Mouse (Mus musculus) hindbrain, embryonic 15.5 days (tissue): ENCODE data around the gene Fam170b. TPM values are rescaled to one million over a fixed set of nuclear protein-coding genes. Genes with fewer than 3 reads are reported as not detected.
A peak's percentile ranks its signal among the peaks of the same experiment; 100 is the strongest.

Experiments used
- ATAC-seq: fragments of 200-750 bp; cut with Nextera tagmentation; 2 replicates; pipeline ENCODE4 v1.8.0; 2017; ENCODE audit warnings: low read depth, moderate number of reproducible peaks, moderate TSS enrichment; ENCODE audit not compliant: low FRiP score
- H3K27ac ChIP-seq: fragments of 300-500 bp; sonication (generic); replicated peaks from 2 replicates; pipeline ENCODE4 v1.5.1; 2015; ENCODE audit warnings: mild to moderate bottlenecking, inconsistent platforms
- H3K27me3 ChIP-seq: fragments of 300-500 bp; sonication (generic); 2 replicates; pipeline ENCODE4 v1.6.1; 2015; ENCODE audit warnings: control low read depth, inconsistent platforms
- H3K36me3 ChIP-seq: fragments of 300-500 bp; sonication (generic); 2 replicates; pipeline ENCODE4 v1.6.1; 2015; ENCODE audit warnings: control low read depth, inconsistent platforms
- H3K4me1 ChIP-seq: fragments of 300-500 bp; sonication (generic); replicated peaks from 2 replicates; pipeline ENCODE4 v1.6.1; 2015; ENCODE audit warnings: control low read depth, inconsistent platforms
- H3K4me2 ChIP-seq: fragments of 300-500 bp; sonication (generic); 2 replicates; pipeline ENCODE4 v1.6.1; 2015; ENCODE audit warnings: moderate library complexity, mild to moderate bottlenecking, inconsistent platforms
- H3K4me3 ChIP-seq: fragments of 300-500 bp; sonication (generic); 2 replicates; pipeline ENCODE4 v1.5.1; 2015; ENCODE audit warnings: mild to moderate bottlenecking, inconsistent platforms
- H3K9ac ChIP-seq: fragments of 300-500 bp; sonication (generic); 2 replicates; pipeline ENCODE4 v1.6.1; 2015; ENCODE audit warnings: inconsistent platforms
- H3K9me3 ChIP-seq: fragments of 300-500 bp; sonication (generic); 2 replicates; pipeline ENCODE4 v1.6.1; 2016; ENCODE audit warnings: control low read depth, inconsistent platforms
- WGBS: fragments of 180-500 bp; shearing (Covaris S2); methylation state at CpG from one replicate; pipeline ENCODE4 v1.1.7; 2015; 5-methylcytosine and 5-hydroxymethylcytosine counted together
- polyA plus RNA-seq: library from polyadenylated mRNA; unstranded; fragments of >200 nt; fragmentation: Nextera tagmentation; extraction: Ambion mirVana; gene quantifications from 2 replicates; pipeline ENCODE4 v1.2.1, GENCODE M21; 2015

The Fam170b gene
- polyA plus RNA-seq, 1 experiment from 2014 or later, result 0.06 TPM

GRCm38 (mm10) chr14:32835596-32835995 lies 1.8 kb downstream of the Fam170b start:
- Histone ChIP-seq H3K4me2 (no peak overlapping the region), H3K36me3 (no peaks in the 10 kb centered on the region), H3K27ac (no peak overlapping the region), H3K27me3 (no peaks in the 10 kb centered on the region), H3K4me3 (no peak overlapping the region), H3K9me3 (no peaks in the 10 kb centered on the region), H3K9ac (no peak overlapping the region), H3K4me1 (no peaks in the 10 kb centered on the region)
- ATAC-seq, result no peak
- 86% methylated on average over 14 of the region's 14 CpGs for WGBS

- Histone ChIP-seq H3K4me3 (no peak overlapping the region), H3K4me2 (no peak overlapping the region), H3K36me3 (no peaks in the 10 kb centered on the region), H3K4me1 (no peaks in the 10 kb centered on the region), H3K27ac (no peak overlapping the region), H3K9ac (no peak overlapping the region), H3K9me3 (no peaks in the 10 kb centered on the region), H3K27me3 (no peaks in the 10 kb centered on the region)
- no peak for ATAC-seq
- WGBS, result 94% methylated on average over 11 of the region's 11 CpGs
Measured at GRCm38 (mm10) chr14:32836191-32836590, 2.4 kb downstream of the Fam170b start.

DNA sequence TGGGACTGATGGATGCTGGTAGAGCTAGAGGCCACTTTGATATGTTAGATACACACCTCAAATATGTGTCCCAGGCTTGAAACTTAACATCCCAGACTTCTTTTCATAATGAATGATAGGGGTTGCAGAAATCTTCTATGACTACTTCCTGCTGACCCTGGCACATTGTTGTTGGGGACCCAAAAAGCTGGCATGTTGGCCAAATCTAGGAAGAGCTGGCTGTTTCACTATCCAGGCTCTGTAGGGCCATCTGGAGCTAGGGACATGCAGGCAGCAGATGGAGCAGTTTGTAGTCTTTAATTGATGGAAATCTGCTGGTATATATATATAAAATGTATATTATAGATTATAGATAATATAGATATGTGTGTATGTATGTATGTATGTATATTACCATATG lies 8.3 kb downstream of the Fam170b start:
- Histone ChIP-seq H3K27ac (no peak overlapping the region), H3K27me3 (no peaks in the 10 kb centered on the region), H3K4me3 (no peak overlapping the region), H3K36me3 (no peaks in the 10 kb centered on the region), H3K4me1 (no peaks in the 10 kb centered on the region), H3K9ac (no peak overlapping the region), H3K9me3 (no peaks in the 10 kb centered on the region), H3K4me2 (no peak overlapping the region)
- no peak for ATAC-seq

DNA sequence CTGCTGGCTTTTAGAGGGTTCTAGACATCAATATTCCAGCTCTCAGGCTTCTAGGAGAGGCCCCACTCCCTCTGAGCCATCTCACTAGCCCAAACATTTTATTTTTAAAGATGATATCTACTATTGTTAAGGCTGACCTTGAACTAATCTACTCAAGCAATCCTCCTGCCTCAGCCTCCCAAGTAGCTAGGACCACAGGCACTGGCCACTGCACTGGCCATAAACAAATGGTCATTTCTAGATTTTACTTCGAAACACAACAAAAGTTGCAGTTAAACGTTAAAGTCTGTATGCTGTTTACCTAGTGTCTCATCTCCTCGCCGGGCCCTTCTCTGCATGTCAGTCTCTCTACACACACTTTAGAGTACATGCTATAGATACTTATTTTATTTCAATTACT lies 20.3 kb downstream of the Fam170b start:
- H3K27ac ChIP-seq, result no peak overlapping the region
- no peaks in the 10 kb centered on the region for H3K36me3 ChIP-seq
- H3K4me2 ChIP-seq, result no peak overlapping the region
- no peak overlapping the region for H3K9ac ChIP-seq
- peaks cover 10% of the 10 kb centered on the region; the same call in 1 of the 2 replicates for H3K4me1 ChIP-seq
- ATAC-seq, result no peak
- no peak overlapping the region for H3K4me3 ChIP-seq
- H3K27me3 ChIP-seq, result peaks cover 26% of the 10 kb centered on the region
- 95% methylated on average over 4 of the region's 4 CpGs for WGBS
- H3K9me3 ChIP-seq, result no peaks in the 10 kb centered on the region

- no peaks in the 10 kb centered on the region for H3K36me3 ChIP-seq
- WGBS, result 44% methylated on average over 5 of the region's 5 CpGs
- H3K4me2 ChIP-seq, result peak overlapping the region; percentile 98
- H3K27me3 ChIP-seq, result peaks cover 26% of the 10 kb centered on the region
- ATAC-seq, result no peak
- peaks cover 12% of the 10 kb centered on the region; the same call in 1 of the 2 replicates for H3K4me1 ChIP-seq
- H3K9me3 ChIP-seq, result no peaks in the 10 kb centered on the region
- H3K27ac ChIP-seq, result no peak overlapping the region
- H3K4me3 ChIP-seq, result peak overlapping the region; percentile 58
- H3K9ac ChIP-seq, result peak overlapping the region; percentile 60; the same call in 1 of the 2 replicates
Measured at GRCm38 (mm10) chr14:32856246-32856645, 22.5 kb downstream of the Fam170b start.

GRCm38 (mm10) chr14:32856681-32857328 lies 23.0 kb downstream of the Fam170b start, which contains the start of gene Vstm4:
Vstm4 (plus strand) TSS chr14:32856756.
- WGBS, result under 1% methylated on average over 51 of the region's 68 CpGs
- Histone ChIP-seq H3K9me3 (no peaks in the 10 kb centered on the region), H3K4me2 (peak within 1 kb of the TSS; percentile 98), H3K27me3 (peaks cover 26% of the 10 kb centered on the region), H3K4me1 (peaks cover 15% of the 10 kb centered on the region; the same call in 1 of the 2 replicates), H3K36me3 (no peaks in the 10 kb centered on the region), H3K27ac (peak within 1 kb of the TSS; percentile 32; the same call in 1 of the 2 replicates), H3K4me3 (peak within 1 kb of the TSS; percentile 58), H3K9ac (peak within 1 kb of the TSS; percentile 60)
- peak; percentile 74 for ATAC-seq

DNA sequence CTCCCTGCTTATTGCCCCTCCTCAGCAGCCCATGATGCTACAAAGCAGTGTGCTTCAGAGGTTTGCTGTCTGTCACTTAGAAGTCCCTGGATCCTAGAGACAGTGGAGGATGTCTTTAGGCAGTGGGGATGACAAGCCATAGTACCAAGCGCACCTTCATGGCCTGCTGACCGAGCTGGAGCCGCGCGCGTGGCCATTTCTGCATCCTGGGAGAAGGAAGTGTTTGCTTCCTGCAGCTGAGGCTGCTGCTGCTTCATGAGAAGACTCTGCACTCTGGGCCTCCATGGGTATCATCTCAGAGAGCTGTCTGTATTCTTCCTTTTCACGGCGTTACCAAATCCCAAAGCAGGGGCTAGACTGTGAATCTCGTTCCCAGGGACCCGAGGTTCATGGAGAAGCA lies 24.6 kb downstream of the Fam170b start:
- ATAC-seq, result no peak
- WGBS, result 92% methylated on average over 10 of the region's 10 CpGs
- no peak overlapping the region for H3K27ac ChIP-seq

DNA sequence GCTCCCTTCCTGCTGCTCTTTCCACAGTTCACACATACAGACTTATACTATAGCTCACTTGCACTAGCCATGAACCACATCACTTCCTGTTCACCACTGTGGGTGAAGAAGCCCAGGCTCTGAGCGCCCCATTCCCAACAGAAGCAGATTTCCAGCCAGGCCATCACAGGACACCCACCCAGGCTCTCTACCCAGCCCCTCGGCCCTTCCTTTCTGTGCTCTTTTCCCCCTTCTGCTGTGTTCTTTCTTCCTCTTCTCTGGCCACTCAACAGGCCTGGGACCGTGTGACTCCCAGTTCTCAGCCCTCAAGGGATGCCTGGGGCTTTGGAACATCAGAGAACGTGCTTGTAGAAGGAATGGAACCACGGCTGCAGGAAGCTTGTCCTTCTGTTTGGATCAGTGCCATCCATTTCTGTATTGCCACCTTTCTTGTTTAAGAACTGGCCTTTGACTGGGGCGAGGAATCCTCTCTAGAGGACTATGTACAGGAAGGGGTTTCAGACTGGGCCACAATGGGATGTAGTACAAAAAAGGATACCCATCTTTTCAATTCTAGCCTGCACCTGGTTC lies 25.3 kb downstream of the Fam170b start:
- 76% methylated on average over 6 of the region's 6 CpGs for WGBS
- Histone ChIP-seq H3K4me3 (no peak overlapping the region), H3K27me3 (peaks cover 26% of the 10 kb centered on the region), H3K27ac (no peak overlapping the region), H3K36me3 (no peaks in the 10 kb centered on the region), H3K4me1 (peaks cover 15% of the 10 kb centered on the region; the same call in 1 of the 2 replicates), H3K4me2 (no peak overlapping the region), H3K9ac (no peak overlapping the region), H3K9me3 (no peaks in the 10 kb centered on the region)
- no peak for ATAC-seq

More for the DNA sequence above, 24.6 kb downstream of the Fam170b start:
- Histone ChIP-seq H3K9me3 (no peaks in the 10 kb centered on the region), H3K27me3 (peaks cover 26% of the 10 kb centered on the region), H3K4me3 (no peak overlapping the region), H3K36me3 (no peaks in the 10 kb centered on the region), H3K4me1 (peaks cover 15% of the 10 kb centered on the region; the same call in 1 of the 2 replicates), H3K4me2 (no peak overlapping the region), H3K9ac (no peak overlapping the region)

DNA sequence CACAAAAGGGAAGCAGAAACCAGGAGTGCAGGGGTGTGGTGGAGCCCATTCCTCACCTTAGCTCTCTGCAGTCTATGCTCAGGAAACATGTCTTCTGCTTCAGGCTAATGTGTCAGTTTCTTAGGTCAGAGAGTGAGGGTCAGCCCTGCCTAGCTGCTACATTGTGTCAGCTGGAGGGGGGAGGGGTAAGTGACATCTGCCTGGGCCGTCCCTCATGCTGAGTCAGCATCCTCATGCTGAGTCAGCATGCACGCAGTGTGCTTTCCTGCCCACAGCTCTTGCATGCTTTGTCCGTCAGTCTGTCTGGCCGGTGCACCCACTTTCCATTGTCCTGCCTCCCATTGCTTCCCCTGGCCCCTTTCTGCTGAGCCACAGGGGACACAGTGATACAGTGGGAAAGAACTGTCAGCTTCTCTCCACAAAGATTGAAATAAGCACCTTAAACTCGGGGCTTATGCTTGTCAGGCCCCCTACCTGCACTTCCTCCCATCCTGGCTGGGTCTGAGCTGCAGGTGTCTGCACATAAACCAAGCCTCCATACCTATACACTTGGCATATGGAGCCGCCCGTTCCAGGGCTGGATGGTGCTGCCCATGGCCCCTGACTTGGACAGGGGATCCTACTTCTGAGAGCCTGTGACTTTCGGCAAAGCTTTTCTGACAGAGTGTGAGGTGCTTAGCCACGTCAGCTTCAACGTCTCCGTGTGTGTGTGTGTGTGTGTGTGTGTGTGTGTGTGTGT lies 26.2 kb downstream of the Fam170b start:
- Histone ChIP-seq H3K27me3 (peaks cover 26% of the 10 kb centered on the region), H3K9ac (no peak overlapping the region), H3K9me3 (no peaks in the 10 kb centered on the region), H3K4me1 (peaks cover 15% of the 10 kb centered on the region; the same call in 1 of the 2 replicates), H3K4me3 (no peak overlapping the region), H3K4me2 (no peak overlapping the region), H3K27ac (no peak overlapping the region), H3K36me3 (no peaks in the 10 kb centered on the region)
- no peak for ATAC-seq
- 59% methylated on average over 11 of the region's 11 CpGs for WGBS

- H3K9ac ChIP-seq, result no peak overlapping the region
- H3K4me3 ChIP-seq, result no peak overlapping the region
- no peak overlapping the region for H3K27ac ChIP-seq
- peaks cover 15% of the 10 kb centered on the region; the same call in 1 of the 2 replicates for H3K4me1 ChIP-seq
- H3K4me2 ChIP-seq, result no peak overlapping the region
- H3K36me3 ChIP-seq, result no peaks in the 10 kb centered on the region
- no peak for ATAC-seq
- 38% methylated on average over 6 of the region's 6 CpGs for WGBS
- no peaks in the 10 kb centered on the region for H3K9me3 ChIP-seq
- H3K27me3 ChIP-seq, result peaks cover 19% of the 10 kb centered on the region
Measured at GRCm38 (mm10) chr14:32861149-32861581, 27.4 kb downstream of the Fam170b start.

- Histone ChIP-seq H3K9ac (no peak overlapping the region), H3K36me3 (no peaks in the 10 kb centered on the region), H3K4me3 (no peak overlapping the region), H3K4me2 (no peak overlapping the region), H3K4me1 (peaks cover 12% of the 10 kb centered on the region; the same call in 1 of the 2 replicates), H3K9me3 (no peaks in the 10 kb centered on the region), H3K27ac (no peak overlapping the region), H3K27me3 (peaks cover 15% of the 10 kb centered on the region)
- 38% methylated on average over 2 of the region's 2 CpGs for WGBS
- no peak for ATAC-seq
Measured at GRCm38 (mm10) chr14:32861656-32862055, 27.9 kb downstream of the Fam170b start.

DNA sequence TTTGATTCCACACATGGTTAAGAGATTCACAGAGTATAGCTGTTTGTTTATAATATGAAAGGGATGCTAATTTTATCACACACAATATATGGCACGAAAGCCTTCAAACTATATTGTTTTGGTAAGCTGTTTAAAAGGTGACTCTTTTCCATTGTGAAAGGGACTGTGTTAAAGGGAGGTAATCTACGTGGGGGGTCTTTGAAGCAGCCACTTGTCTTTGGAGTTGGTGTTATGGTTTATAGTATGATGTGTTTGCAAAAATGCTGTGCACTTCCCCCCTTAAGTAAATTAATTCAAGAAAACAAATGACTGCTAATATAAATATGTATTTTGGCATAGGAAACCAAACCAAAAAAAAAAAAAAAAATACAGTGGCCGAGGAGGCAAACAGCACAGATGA lies 31.6 kb downstream of the Fam170b start:
- Histone ChIP-seq H3K4me1 (peaks cover 4% of the 10 kb centered on the region; the same call in 1 of the 2 replicates), H3K4me3 (no peak overlapping the region), H3K4me2 (no peak overlapping the region), H3K27me3 (no peaks in the 10 kb centered on the region), H3K36me3 (no peaks in the 10 kb centered on the region), H3K9ac (no peak overlapping the region), H3K9me3 (no peaks in the 10 kb centered on the region), H3K27ac (no peak overlapping the region)
- ATAC-seq, result no peak
- 86% methylated on average over 3 of the region's 3 CpGs for WGBS
